In genomic region chrX:70385962-70386351, GRCm38 (mm10) we compare ENCODE assay signal across 8 mouse cellular contexts. TPM values are rescaled to one million over a fixed set of nuclear protein-coding genes. Genes with fewer than 3 reads are reported as not detected.
DNase-seq lines count a peak whose midpoint lies in the region; ATAC-seq and TF ChIP-seq lines count a peak whose summit lies in the region.

No protein-coding gene starts in this region.

- dilution Hi-C loops in CH12.LX (cut with MboI; ENCODE audit: extremely low pct_ligation_motif_present, extremely low pct_unique_long_range_greater_than_20kb, low sequenced_read_pairs): no loop called here

- H3K4me3 ChIP-seq in heart, embryonic 13.5 days: peak overlapping the region; percentile 64
- H3K4me3 ChIP-seq in CH12.LX (replicated peaks in 1 of 3; ENCODE audit: low read depth in 2 of 3, low read length in 2 of 3, poor library complexity in 1 of 3): peak overlapping the region; percentile 58 to 76 (median 65)
- H3K4me3 ChIP-seq in embryonic facial prominence, embryonic 12.5 days: peak overlapping the region; percentile 50
- H3K4me3 ChIP-seq in hindbrain, postnatal 0 days (ENCODE audit: low read length): peak overlapping the region; percentile 47

- no peak for TF ChIP-seq EP300 in CH12.LX (IDR thresholded peaks at IDR 0.05; ENCODE audit: low read length)

- H3K79me2 ChIP-seq in CH12.LX (replicated peaks; ENCODE audit: control insufficient read depth, extremely low read depth, insufficient read depth, poor library complexity, severe bottlenecking): no peaks in the 10 kb centered on the region

- H3K27ac ChIP-seq in heart, embryonic 13.5 days (replicated peaks): peak overlapping the region; percentile 82
- no peak overlapping the region; the same call in 1 of the 2 replicates for H3K27ac ChIP-seq in CH12.LX (ENCODE audit: insufficient read depth, low read depth)
- H3K27ac ChIP-seq in embryonic facial prominence, embryonic 12.5 days: peak overlapping the region; percentile 79
- H3K27ac ChIP-seq in hindbrain, postnatal 0 days: peak overlapping the region; percentile 73

- TF ChIP-seq CTCF in CH12.LX (conservative IDR thresholded peaks at IDR 0.05 in 1 of 2, IDR thresholded peaks at IDR 0.05 in 1 of 2; ENCODE audit: low read depth in 2 of 2, low read length in 2 of 2): no peak
- no peak for TF ChIP-seq CTCF in hindbrain, postnatal 0 days (IDR thresholded peaks at IDR 0.05; ENCODE audit: low read depth)

- 18% methylated on average over 11 of the region's 11 CpGs for WGBS in heart, embryonic 13.5 days
- 15% methylated on average over 11 of the region's 11 CpGs for WGBS in embryonic facial prominence, embryonic 12.5 days
- WGBS in hindbrain, postnatal 0 days: 32% methylated on average over 11 of the region's 11 CpGs

- no peak for TF ChIP-seq RAD21 in CH12.LX (IDR thresholded peaks at IDR 0.05; ENCODE audit: low read depth, low read length)

- in situ Hi-C loops in CH12.LX (cut with MboI; ENCODE audit: low pct_ligation_motif_present, low pct_unique_long_range_greater_than_20kb, low sequenced_read_pairs): no loop called here

- no peak; the same call in 1 of the 2 replicates for TF ChIP-seq POLR2A in CH12.LX (IDR thresholded peaks at IDR 0.05; ENCODE audit: low read depth, low read length)

- H3K36me3 ChIP-seq in heart, embryonic 13.5 days: peaks cover 13% of the 10 kb centered on the region
- H3K36me3 ChIP-seq in CH12.LX (replicated peaks in 1 of 2; ENCODE audit: control insufficient read depth in 1 of 2, insufficient read depth in 1 of 2, low read length in 1 of 2): peaks cover 0 to 14% of the 10 kb centered on the region in 2 experiments
- H3K36me3 ChIP-seq in embryonic facial prominence, embryonic 12.5 days: no peaks in the 10 kb centered on the region
- no peaks in the 10 kb centered on the region for H3K36me3 ChIP-seq in hindbrain, postnatal 0 days (ENCODE audit: insufficient read depth, low read length)

- peak overlapping the region; percentile 68 for H3K4me2 ChIP-seq in heart, embryonic 13.5 days
- peak overlapping the region; percentile 36; the same call in 1 of the 2 replicates for H3K4me2 ChIP-seq in CH12.LX (ENCODE audit: insufficient read depth, low read depth, poor library complexity, severe bottlenecking)
- peak overlapping the region; percentile 49 for H3K4me2 ChIP-seq in embryonic facial prominence, embryonic 12.5 days (replicated peaks)
- peak overlapping the region; percentile 58 for H3K4me2 ChIP-seq in hindbrain, postnatal 0 days (ENCODE audit: low read depth, low read length)

- H3K4me1 ChIP-seq in heart, embryonic 13.5 days: peaks cover 11% of the 10 kb centered on the region; the same call in 1 of the 2 replicates
- H3K4me1 ChIP-seq in CH12.LX (ENCODE audit: control insufficient read depth in 1 of 2, insufficient read depth in 2 of 2): peaks cover 0 to 10% of the 10 kb centered on the region in 2 experiments; a peak in 1 of 4 replicates
- H3K4me1 ChIP-seq in embryonic facial prominence, embryonic 12.5 days: no peaks in the 10 kb centered on the region
- H3K4me1 ChIP-seq in hindbrain, postnatal 0 days (ENCODE audit: insufficient read depth, low read length): no peaks in the 10 kb centered on the region

- peak overlapping the region; percentile 81 for H3K9ac ChIP-seq in heart, embryonic 13.5 days
- peak overlapping the region; percentile 69 for H3K9ac ChIP-seq in CH12.LX (ENCODE audit: insufficient read depth, low read depth)
- peak overlapping the region; percentile 53 for H3K9ac ChIP-seq in embryonic facial prominence, embryonic 12.5 days
- peak overlapping the region; percentile 46 for H3K9ac ChIP-seq in hindbrain, postnatal 0 days (replicated peaks; ENCODE audit: low read length)

- H3K9me3 ChIP-seq in heart, embryonic 13.5 days: no peaks in the 10 kb centered on the region
- no peaks in the 10 kb centered on the region for H3K9me3 ChIP-seq in CH12.LX (replicated peaks; ENCODE audit: low read length)
- no peaks in the 10 kb centered on the region for H3K9me3 ChIP-seq in embryonic facial prominence, embryonic 12.5 days
- no peaks in the 10 kb centered on the region for H3K9me3 ChIP-seq in hindbrain, postnatal 0 days (ENCODE audit: low read length)

- ATAC-seq in heart, embryonic 13.5 days (ENCODE audit: extremely low read depth, insufficient number of reproducible peaks, low FRiP score, low TSS enrichment): peak; percentile 6; the same call in 1 of the 2 replicates
- peak; percentile 57; the same call in 1 of the 2 replicates for ATAC-seq in embryonic facial prominence, embryonic 12.5 days (ENCODE audit: insufficient number of reproducible peaks, insufficient read depth, low FRiP score, low TSS enrichment)
- ATAC-seq in hindbrain, postnatal 0 days: peak; percentile 69

- no peak for DNase-seq in heart, adult 8-10 months (ENCODE audit: low spot score)
- DNase-seq in CH12.LX (ENCODE audit: extremely low read depth): no peak
- no peak for DNase-seq in hindbrain, postnatal 0 days (ENCODE audit: low spot score)
- peak; percentile 1 for DNase-seq in mesoderm, embryonic 11.5 days (ENCODE audit: low read depth, low spot score)
- peak; percentile 10 for DNase-seq in urinary bladder, postnatal 25 days (ENCODE audit: low spot score)
- DNase-seq in layer of hippocampus, adult 11-12 months (ENCODE audit: low spot score): no peak

- H3K27me3 ChIP-seq in heart, embryonic 13.5 days (replicated peaks): no peaks in the 10 kb centered on the region
- H3K27me3 ChIP-seq in CH12.LX (replicated peaks): no peaks in the 10 kb centered on the region
- no peaks in the 10 kb centered on the region for H3K27me3 ChIP-seq in embryonic facial prominence, embryonic 12.5 days
- H3K27me3 ChIP-seq in hindbrain, postnatal 0 days (ENCODE audit: insufficient read depth, low read length): no peaks in the 10 kb centered on the region

TF ChIP-seq in CH12.LX, 34 proteins besides CTCF, POLR2A, EP300 and RAD21:
- TF ChIP-seq CHD2 (IDR thresholded peaks at IDR 0.05; ENCODE audit: low read length) (no peak), MAX (IDR thresholded peaks at IDR 0.05; ENCODE audit: low read length) (no peak), ZC3H11A (IDR thresholded peaks at IDR 0.05; ENCODE audit: low read depth, low read length) (no peak), UBTF (IDR thresholded peaks at IDR 0.05; ENCODE audit: low read depth, low read length) (no peak), BHLHE40 (IDR thresholded peaks at IDR 0.05; ENCODE audit: low read depth, low read length) (no peak), NRF1 (IDR thresholded peaks at IDR 0.05; ENCODE audit: low read depth, low read length) (no peak), MAFK (IDR thresholded peaks at IDR 0.05; ENCODE audit: insufficient replicate concordance, low read length) (no peak), KAT2A (IDR thresholded peaks at IDR 0.05; ENCODE audit: insufficient replicate concordance, low read length) (no peak), TBP (conservative IDR thresholded peaks at IDR 0.05; ENCODE audit: low read depth, low read length) (no peak), USF2 (conservative IDR thresholded peaks at IDR 0.05; ENCODE audit: low read depth, low read length) (no peak), SIN3A (IDR thresholded peaks at IDR 0.05; ENCODE audit: low read length) (no peak), PAX5 (IDR thresholded peaks at IDR 0.05; ENCODE audit: low read length) (no peak), RCOR1 (conservative IDR thresholded peaks at IDR 0.05; ENCODE audit: low read depth, low read length) (no peak), HCFC1 (IDR thresholded peaks at IDR 0.05; ENCODE audit: low read depth, low read length) (no peak), MEF2A (IDR thresholded peaks at IDR 0.05; ENCODE audit: borderline replicate concordance, low read depth, low read length) (no peak), ELF1 (IDR thresholded peaks at IDR 0.05; ENCODE audit: low read depth, low read length) (no peak), SMC3 (IDR thresholded peaks at IDR 0.05; ENCODE audit: low read depth, low read length) (no peak), MXI1 (IDR thresholded peaks at IDR 0.05; ENCODE audit: low read depth, low read length) (no peak)

RNA-seq across cellular contexts. Expression of gene 1110012L19Rik, which starts 0.3 kb away (rescaled TPM):
- 25.3 and 26.8 TPM in 2 replicates for polyA plus RNA-seq in heart, embryonic 13.5 days (2015; fragmentation: Nextera tagmentation; extraction: Ambion mirVana)
- 10 to 100 TPM; 15.3 to 17.5 (median 16.2) TPM for total RNA-seq in heart, adult 8-10 months (2022)
- total RNA-seq in CH12.LX (2012; rRNA removed) (14.3 and 16.1 TPM in 2 replicates), CH12.LX (2014; rRNA removed) (26.9 and 32.5 TPM in 2 replicates)
- 15.6 and 19.4 TPM in 2 replicates for polyA plus RNA-seq in CH12.LX (2012; ENCODE audit: insufficient read length, low read depth)
- polyA plus RNA-seq in embryonic facial prominence, embryonic 12.5 days (2016; fragmentation: Nextera tagmentation; extraction: Ambion mirVana): 26.1 and 29.8 TPM in 2 replicates
- total RNA-seq in hindbrain, postnatal 0 days (2014; rRNA removed): 15.1 and 15.7 TPM in 2 replicates
- polyA plus RNA-seq in hindbrain, postnatal 0 days (2015; fragmentation: Nextera tagmentation; extraction: Ambion mirVana): 40.5 and 42.0 TPM in 2 replicates

RNA-seq across cellular contexts. Expression of gene Ids, which starts 21.1 kb away (rescaled TPM):
- polyA plus RNA-seq in heart, embryonic 13.5 days (2015; fragmentation: Nextera tagmentation; extraction: Ambion mirVana): 1.3 and 1.4 TPM in 2 replicates
- total RNA-seq in heart, adult 8-10 months (2022): 10 to 100 TPM; 22.4 to 27.2 (median 25.5) TPM
- total RNA-seq in CH12.LX (2012; rRNA removed) (4.2 and 5.2 TPM in 2 replicates), CH12.LX (2014; rRNA removed) (5.1 and 5.3 TPM in 2 replicates)
- polyA plus RNA-seq in CH12.LX (2012; ENCODE audit: insufficient read length, low read depth): 10.6 and 12.2 TPM in 2 replicates
- 3.7 and 4.6 TPM in 2 replicates for polyA plus RNA-seq in embryonic facial prominence, embryonic 12.5 days (2016; fragmentation: Nextera tagmentation; extraction: Ambion mirVana)
- total RNA-seq in hindbrain, postnatal 0 days (2014; rRNA removed): 108 and 126 TPM in 2 replicates
- 20.8 and 22.0 TPM in 2 replicates for polyA plus RNA-seq in hindbrain, postnatal 0 days (2015; fragmentation: Nextera tagmentation; extraction: Ambion mirVana)

Comparison
In these comparisons a context has a peak if more than half of its experiments do, and no peak if none do; other contexts are left out.
1. ATAC-seq: peak in every context shown above with its lines; median percentile 69 in hindbrain, postnatal 0 days; 57 in embryonic facial prominence, embryonic 12.5 days; 6 in heart, embryonic 13.5 days.
2. DNase-seq: peak in mesoderm, embryonic 11.5 days (single experiment) and urinary bladder, postnatal 25 days (single experiment); none in heart, adult 8-10 months (single experiment), CH12.LX (single experiment), hindbrain, postnatal 0 days (single experiment) and layer of hippocampus, adult 11-12 months (single experiment).
3. Peak in every context shown above with its lines, with median percentiles within 50 percentile points of each other: H3K4me2 ChIP-seq, H3K4me3 ChIP-seq and H3K9ac ChIP-seq.